Mouse (Mus musculus): Measurements from ENCODE around the gene Ifrd1. TPM values are rescaled to one million over a fixed set of nuclear protein-coding genes. Genes with fewer than 3 reads are reported as not detected.

Ifrd1 gene
- polyA plus RNA-seq, 1 experiment = 25.9 TPM

- Histone ChIP-seq H3K4me3 (replicated peaks; ENCODE audit: extremely low read depth, low read depth, low read length) (no peak overlapping the region), H3K4me1 (ENCODE audit: control insufficient read depth, insufficient read depth, low read length) (peaks cover 2% of the 10 kb centered on the region; the same call in 1 of the 2 replicates)
- no peak for DNase-seq
- 84% methylated on average over 7 of the region's 7 CpGs for WGBS
- TF ChIP-seq POLR2A (IDR thresholded peaks at IDR 0.05; ENCODE audit: borderline replicate concordance, extremely low read depth, low read depth, low read length) (no peak), CTCF (IDR thresholded peaks at IDR 0.05; ENCODE audit: insufficient read depth, low read length) (no peak)
Measured at GRCm38 (mm10) chr12:40245434-40245970, 2.8 kb downstream of the Ifrd1 start.

DNA sequence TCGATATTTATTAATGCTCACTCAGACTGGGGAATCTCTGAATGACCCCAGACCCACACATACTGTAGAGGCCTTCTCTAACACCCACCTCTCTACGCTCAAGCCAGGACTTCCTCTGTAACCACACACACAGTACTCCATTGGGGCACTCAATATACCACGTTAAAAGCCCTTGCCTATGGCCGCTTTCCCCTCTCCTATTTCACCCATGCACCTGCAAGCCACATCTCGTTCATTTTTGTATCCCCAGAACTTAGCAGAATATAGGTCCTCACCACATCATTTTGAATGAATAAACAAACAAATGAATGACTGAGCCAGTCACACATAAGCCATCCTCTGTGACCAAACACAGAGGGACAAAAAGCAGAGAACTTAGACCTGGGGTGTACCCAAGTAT is 3.4 kb downstream of the Ifrd1 start:
- Histone ChIP-seq H3K4me3 (replicated peaks; ENCODE audit: extremely low read depth, low read depth, low read length) (no peak overlapping the region), H3K4me1 (ENCODE audit: control insufficient read depth, insufficient read depth, low read length) (peaks cover 2% of the 10 kb centered on the region; the same call in 1 of the 2 replicates)
- no peak for DNase-seq
- no peak for TF ChIP-seq POLR2A (IDR thresholded peaks at IDR 0.05; ENCODE audit: borderline replicate concordance, extremely low read depth, low read depth, low read length)
- no peak for TF ChIP-seq CTCF (IDR thresholded peaks at IDR 0.05; ENCODE audit: insufficient read depth, low read length)
- 90% methylated on average over 5 of the region's 5 CpGs for WGBS

GRCm38 (mm10) chr12:40243821-40244221 is 4.5 kb downstream of the Ifrd1 start:
- 34% methylated on average over 11 of the region's 11 CpGs for WGBS
- TF ChIP-seq CTCF (IDR thresholded peaks at IDR 0.05; ENCODE audit: insufficient read depth, low read length) (no peak), POLR2A (IDR thresholded peaks at IDR 0.05; ENCODE audit: borderline replicate concordance, extremely low read depth, low read depth, low read length) (no peak)
- DNase-seq = peak; percentile 45
- H3K4me1 ChIP-seq (ENCODE audit: control insufficient read depth, insufficient read depth, low read length) = peaks cover 2% of the 10 kb centered on the region; the same call in 1 of the 2 replicates
- no peak overlapping the region for H3K4me3 ChIP-seq (replicated peaks; ENCODE audit: extremely low read depth, low read depth, low read length)

DNA sequence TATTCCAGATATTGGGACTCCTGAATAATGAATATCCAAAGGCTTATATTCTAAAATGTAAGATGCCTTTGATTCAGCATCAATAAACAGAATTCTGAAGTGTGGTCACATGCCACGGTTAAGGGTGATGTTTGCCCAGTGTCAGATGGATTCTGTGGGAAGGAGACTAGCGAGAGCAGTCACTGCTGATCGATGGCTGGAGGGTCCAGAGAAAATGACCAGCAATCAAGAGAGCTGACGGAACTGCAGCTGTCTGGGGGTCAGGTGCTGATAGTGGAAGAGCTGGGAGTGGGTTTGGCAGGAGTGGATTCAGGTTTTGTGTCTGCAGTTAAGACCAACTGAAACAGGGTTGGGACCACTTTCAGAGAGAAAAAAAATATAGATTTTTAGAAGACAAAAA is 5.1 kb downstream of the Ifrd1 start:
- peaks cover 2% of the 10 kb centered on the region; the same call in 1 of the 2 replicates for H3K4me1 ChIP-seq (ENCODE audit: control insufficient read depth, insufficient read depth, low read length)
- no peak for DNase-seq
- TF ChIP-seq CTCF (IDR thresholded peaks at IDR 0.05; ENCODE audit: insufficient read depth, low read length) (no peak), POLR2A (IDR thresholded peaks at IDR 0.05; ENCODE audit: borderline replicate concordance, extremely low read depth, low read depth, low read length) (no peak)
- no peak overlapping the region for H3K4me3 ChIP-seq (replicated peaks; ENCODE audit: extremely low read depth, low read depth, low read length)
- 77% methylated on average over 4 of the region's 4 CpGs for WGBS

- TF ChIP-seq CTCF (IDR thresholded peaks at IDR 0.05; ENCODE audit: insufficient read depth, low read length) = no peak
- TF ChIP-seq POLR2A (IDR thresholded peaks at IDR 0.05; ENCODE audit: borderline replicate concordance, extremely low read depth, low read depth, low read length) = no peak
- no peak for DNase-seq
- no peak overlapping the region for H3K4me3 ChIP-seq (replicated peaks; ENCODE audit: extremely low read depth, low read depth, low read length)
- 77% methylated on average over 7 of the region's 7 CpGs for WGBS
- H3K4me1 ChIP-seq (ENCODE audit: control insufficient read depth, insufficient read depth, low read length) = no peaks in the 10 kb centered on the region
Measured at GRCm38 (mm10) chr12:40239161-40239560, 9.1 kb downstream of the Ifrd1 start.

- H3K4me3 ChIP-seq (replicated peaks; ENCODE audit: extremely low read depth, low read depth, low read length) = no peak overlapping the region
- WGBS = 100% methylated on average over 1 of the region's 1 CpGs
- no peaks in the 10 kb centered on the region for H3K4me1 ChIP-seq (ENCODE audit: control insufficient read depth, insufficient read depth, low read length)
- TF ChIP-seq POLR2A (IDR thresholded peaks at IDR 0.05; ENCODE audit: borderline replicate concordance, extremely low read depth, low read depth, low read length) (no peak), CTCF (IDR thresholded peaks at IDR 0.05; ENCODE audit: insufficient read depth, low read length) (no peak)
- DNase-seq = no peak
Measured at GRCm38 (mm10) chr12:40232231-40232630, 16.1 kb downstream of the Ifrd1 start.

DNA sequence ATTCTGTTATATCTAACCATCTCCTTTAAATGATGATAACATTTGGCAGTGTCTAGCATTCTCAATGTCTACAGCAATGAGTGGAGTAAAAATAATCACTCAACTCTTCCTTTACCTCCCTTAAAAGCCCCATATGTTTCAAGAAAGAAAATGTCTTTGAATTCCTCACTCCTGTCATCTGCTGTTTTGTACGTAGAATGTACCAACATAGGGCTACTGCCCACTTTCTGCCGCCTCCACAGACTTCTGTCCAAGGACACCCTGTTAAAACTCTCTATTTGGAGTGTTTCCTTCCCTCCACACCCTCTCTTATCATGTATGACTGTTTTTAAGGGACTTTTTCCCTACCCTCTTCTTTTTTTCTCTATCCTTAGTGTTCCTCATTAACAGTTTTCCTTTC is 16.7 kb downstream of the Ifrd1 start:
- 95% methylated on average over 2 of the region's 2 CpGs for WGBS
- no peak for DNase-seq
- TF ChIP-seq CTCF (IDR thresholded peaks at IDR 0.05; ENCODE audit: insufficient read depth, low read length) (no peak), POLR2A (IDR thresholded peaks at IDR 0.05; ENCODE audit: borderline replicate concordance, extremely low read depth, low read depth, low read length) (no peak)
- Histone ChIP-seq H3K4me1 (ENCODE audit: control insufficient read depth, insufficient read depth, low read length) (no peaks in the 10 kb centered on the region), H3K4me3 (replicated peaks; ENCODE audit: extremely low read depth, low read depth, low read length) (no peak overlapping the region)

GRCm38 (mm10) chr12:40224171-40224880 is 24.0 kb downstream of the Ifrd1 start:
- TF ChIP-seq POLR2A (IDR thresholded peaks at IDR 0.05; ENCODE audit: borderline replicate concordance, extremely low read depth, low read depth, low read length) = no peak
- TF ChIP-seq CTCF (IDR thresholded peaks at IDR 0.05; ENCODE audit: insufficient read depth, low read length) = no peak
- WGBS = 93% methylated on average over 9 of the region's 9 CpGs
- Histone ChIP-seq H3K4me1 (ENCODE audit: control insufficient read depth, insufficient read depth, low read length) (peaks cover 10% of the 10 kb centered on the region), H3K4me3 (replicated peaks; ENCODE audit: extremely low read depth, low read depth, low read length) (no peak overlapping the region)
- DNase-seq = no peak

GRCm38 (mm10) chr12:40223676-40224075 is 24.6 kb downstream of the Ifrd1 start:
- peaks cover 10% of the 10 kb centered on the region for H3K4me1 ChIP-seq (ENCODE audit: control insufficient read depth, insufficient read depth, low read length)
- TF ChIP-seq POLR2A (IDR thresholded peaks at IDR 0.05; ENCODE audit: borderline replicate concordance, extremely low read depth, low read depth, low read length) = no peak
- TF ChIP-seq CTCF (IDR thresholded peaks at IDR 0.05; ENCODE audit: insufficient read depth, low read length) = no peak
- WGBS = 18% methylated on average over 10 of the region's 10 CpGs
- no peak for DNase-seq
- peak overlapping the region; percentile 62 for H3K4me3 ChIP-seq (replicated peaks; ENCODE audit: extremely low read depth, low read depth, low read length)

GRCm38 (mm10) chr12:40223082-40223619 is 25.2 kb downstream of the Ifrd1 start:
- peak; percentile 98 for DNase-seq
- H3K4me1 ChIP-seq (ENCODE audit: control insufficient read depth, insufficient read depth, low read length) = peaks cover 10% of the 10 kb centered on the region
- TF ChIP-seq POLR2A (IDR thresholded peaks at IDR 0.05; ENCODE audit: borderline replicate concordance, extremely low read depth, low read depth, low read length) (peak; percentile 100), CTCF (IDR thresholded peaks at IDR 0.05; ENCODE audit: insufficient read depth, low read length) (no peak)
- WGBS = under 1% methylated on average over 47 of the region's 47 CpGs
- H3K4me3 ChIP-seq (replicated peaks; ENCODE audit: extremely low read depth, low read depth, low read length) = peak overlapping the region; percentile 78
